Mouse (Mus musculus) lung, adult 2 months (tissue): ENCODE measurements around the gene Cdh22.

Source experiments
- CTCF ChIP-seq: fragments of 200-500 bp; IDR thresholded peaks from 2 replicates; pipeline ENCODE4 v1.5.1; 2011; ENCODE audit warnings: mild to moderate bottlenecking, low read length, control low read depth; ENCODE audit not compliant: insufficient read depth
- POLR2A ChIP-seq: fragments of 200-500 bp; IDR thresholded peaks from 2 replicates; pipeline ENCODE4 v1.6.1; 2011; ENCODE audit warnings: low read depth, mild to moderate bottlenecking, control low read depth, low read length, borderline replicate concordance; ENCODE audit errors: extremely low read depth

DNA sequence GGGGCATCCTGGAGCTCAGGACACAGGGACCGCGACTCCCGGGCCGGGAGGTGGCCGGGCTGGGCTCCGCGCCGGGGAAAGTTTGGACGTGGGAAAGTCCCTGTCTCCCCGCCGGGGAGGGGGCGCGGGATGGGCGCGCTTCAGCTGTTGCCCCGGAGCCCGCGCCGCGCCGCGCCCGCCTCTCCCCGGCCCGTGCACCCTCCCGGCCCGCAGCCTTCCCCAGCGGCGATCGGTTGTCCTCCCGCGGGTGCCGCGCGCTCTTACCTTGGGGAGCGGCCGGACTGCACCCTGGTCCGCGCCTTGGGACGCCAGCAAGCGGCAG, 401 bp downstream of the Cdh22 start:
- TF ChIP-seq POLR2A, result no peak
- no peak for TF ChIP-seq CTCF
